Mouse (Mus musculus): ENCODE measurements around the gene Pitx2.

GRCm38 (mm10) chr3:129195036-129195435 lies 4.6 kb upstream of the Pitx2 start:
- TF ChIP-seq ZC3H11A (IDR thresholded peaks at IDR 0.05; ENCODE audit: borderline replicate concordance, low read depth, low read length) (no peak), HCFC1 (IDR thresholded peaks at IDR 0.05; ENCODE audit: borderline replicate concordance, insufficient read depth, low read length) (no peak)
